Mouse (Mus musculus) CD4-positive, CD25-positive, alpha-beta regulatory T cell, adult 2 months (primary cell): Measurements from ENCODE around the gene Mbd6.

Source experiments
- DNase-seq: peaks from one replicate; pipeline ENCODE4 v3.0.0-alpha.2; 2012; ENCODE audit warnings: low read depth, low spot score

Mbd6 gene

GRCm38 (mm10) chr10:127288328-127288799, 454 bp downstream of the Mbd6 start:
- peak; percentile 73 for DNase-seq

- no peak for DNase-seq
Observed at GRCm38 (mm10) chr10:127287936-127288293, 903 bp downstream of the Mbd6 start.

GRCm38 (mm10) chr10:127287271-127287935, 1.4 kb downstream of the Mbd6 start:
- DNase-seq, result peak; percentile 21

GRCm38 (mm10) chr10:127286730-127287129, 2.1 kb downstream of the Mbd6 start:
- no peak for DNase-seq

- DNase-seq, result no peak
Observed at GRCm38 (mm10) chr10:127286194-127286593, 2.6 kb downstream of the Mbd6 start.

- DNase-seq, result no peak
Observed at GRCm38 (mm10) chr10:127285644-127286043, 3.2 kb downstream of the Mbd6 start.

- no peak for DNase-seq
Observed at GRCm38 (mm10) chr10:127284724-127285500, 3.9 kb downstream of the Mbd6 start.

- no peak for DNase-seq
Observed at GRCm38 (mm10) chr10:127284105-127284622, 4.7 kb downstream of the Mbd6 start.

- DNase-seq, result no peak
Observed at GRCm38 (mm10) chr10:127282620-127283215, 6.1 kb downstream of the Mbd6 start.

GRCm38 (mm10) chr10:127281316-127281715, 7.5 kb downstream of the Mbd6 start:
- DNase-seq, result no peak

- peak; percentile 24 for DNase-seq
Observed at GRCm38 (mm10) chr10:127279730-127280129, 9.1 kb downstream of the Mbd6 start.

GRCm38 (mm10) chr10:127274261-127275022, 14.4 kb downstream of the Mbd6 start:
- no peak for DNase-seq

GRCm38 (mm10) chr10:127272371-127272770, 16.4 kb downstream of the Mbd6 start:
- DNase-seq, result no peak

GRCm38 (mm10) chr10:127269884-127270283, 18.9 kb downstream of the Mbd6 start:
- DNase-seq, result no peak

GRCm38 (mm10) chr10:127269036-127269435, 19.8 kb downstream of the Mbd6 start:
- no peak for DNase-seq

- no peak for DNase-seq
Observed at GRCm38 (mm10) chr10:127268401-127268800, 20.4 kb downstream of the Mbd6 start.

- DNase-seq, result no peak
Observed at GRCm38 (mm10) chr10:127267318-127267717, 21.5 kb downstream of the Mbd6 start.

GRCm38 (mm10) chr10:127266112-127267091, 22.4 kb downstream of the Mbd6 start, which contains the start of gene Dctn2:
Gene Dctn2, plus strand, starts transcription at chr10:127266368.
- DNase-seq, result peak; percentile 96

GRCm38 (mm10) chr10:127265727-127266111, 23.1 kb downstream of the Mbd6 start:
- DNase-seq, result peak; percentile 55

GRCm38 (mm10) chr10:127264971-127265370, 23.8 kb downstream of the Mbd6 start:
- DNase-seq, result no peak
